Mouse (Mus musculus) liver, embryonic 14.5 days (tissue): Measurements from ENCODE around the gene Igfbp4.

Experiments used
- CTCF ChIP-seq: IDR thresholded peaks from 2 replicates; pipeline ENCODE4 v1.5.1; 2016; ENCODE audit warnings: antibody characterized with exemption, low read depth, control low read depth
- EP300 ChIP-seq: IDR thresholded peaks from 2 replicates; pipeline ENCODE4 v1.6.1; 2016; ENCODE audit warnings: antibody characterized with exemption, low read depth

DNA sequence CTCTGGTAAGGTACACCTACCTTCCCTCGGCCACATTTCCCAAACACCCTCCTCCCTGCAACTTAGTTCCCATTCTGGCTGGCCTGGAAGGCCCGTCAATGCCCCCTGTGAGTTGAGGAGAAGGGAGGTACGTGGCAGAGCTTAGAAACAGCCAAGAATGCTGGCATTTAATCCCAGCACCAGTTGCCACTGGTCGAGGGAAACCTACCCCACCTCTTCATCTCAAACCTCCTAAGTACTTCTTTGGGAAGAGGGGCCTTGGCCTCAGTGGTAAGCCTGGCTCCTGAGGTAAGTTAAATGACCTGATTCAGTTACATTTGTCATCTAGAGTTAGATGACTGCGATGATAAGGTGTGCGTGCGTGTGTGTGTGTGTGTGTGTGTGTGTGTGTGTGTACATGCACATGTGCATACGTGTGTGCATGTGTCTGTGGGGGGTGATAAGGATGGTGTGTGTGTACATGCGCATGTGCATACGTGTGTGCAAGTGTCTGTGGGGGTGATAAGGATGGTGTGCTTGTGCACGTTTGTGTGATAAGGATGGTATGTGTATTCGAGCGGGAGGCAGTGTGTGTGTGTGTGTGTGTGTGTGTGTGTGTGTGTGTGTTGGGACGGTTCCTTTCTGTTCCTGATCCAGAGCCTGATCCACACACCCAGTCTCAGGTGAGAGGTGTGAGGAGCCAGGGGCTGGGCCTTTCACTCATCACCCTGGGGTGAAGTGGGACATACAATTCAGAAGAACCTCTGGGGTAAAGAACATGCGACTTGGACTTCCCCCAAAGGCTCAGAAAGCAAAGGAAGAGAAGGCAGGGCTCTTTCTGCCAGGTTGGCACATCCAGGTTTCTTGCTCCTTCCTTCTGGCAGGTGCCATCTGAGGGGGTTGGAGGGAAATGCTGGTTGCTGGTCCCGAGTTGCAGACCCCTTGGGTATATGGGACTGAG lies 1.1 kb downstream of the Igfbp4 start:
- TF ChIP-seq CTCF, result no peak
- TF ChIP-seq EP300, result no peak
